Mouse (Mus musculus): ENCODE data around the gene Exosc10.
A peak's percentile ranks its signal among the peaks of the same experiment; 100 is the strongest.

Exosc10 gene

DNA sequence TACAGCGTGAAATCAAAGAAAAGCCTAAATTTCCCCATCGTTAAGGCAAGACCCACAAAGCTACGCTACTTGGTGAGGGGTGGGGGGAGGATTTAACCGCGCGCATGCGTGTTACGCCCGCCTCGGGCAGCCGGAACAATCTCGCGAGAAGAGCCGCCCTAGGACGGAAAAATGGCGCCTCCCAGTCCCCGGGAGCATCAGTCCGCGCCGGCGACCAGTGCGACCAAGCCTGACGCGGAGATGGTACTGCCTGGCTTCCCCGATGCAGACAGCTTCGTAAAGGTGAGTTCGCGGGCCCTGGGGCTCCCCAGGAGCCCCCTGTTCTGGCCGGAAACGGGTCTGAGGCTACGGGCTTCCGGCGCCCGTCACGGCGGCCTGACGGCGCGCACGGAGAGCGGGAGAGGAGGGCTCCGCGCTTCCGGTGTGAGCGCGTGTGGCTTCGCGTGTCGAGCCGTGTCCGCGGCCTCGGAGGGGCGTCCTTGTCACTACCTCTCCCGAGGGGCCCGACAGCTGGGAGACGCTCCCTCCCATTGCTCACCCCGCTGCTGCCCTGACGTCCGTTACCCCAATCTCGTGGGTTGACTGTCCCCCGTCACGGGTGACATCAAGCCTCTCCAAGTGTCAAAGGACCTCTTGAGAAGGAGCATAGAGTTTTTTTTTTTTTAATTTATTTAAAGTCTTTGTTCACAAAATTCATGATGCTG is at the start of gene Exosc10:
Gene Exosc10 (plus strand): TSS at position 133 of the 704 bp plus-strand sequence.
- DNase-seq (ENCODE audit: low spot score in 2 of 2): peak; percentile 71 to 75

- no peak for DNase-seq (ENCODE audit: low spot score in 2 of 2)
Measured at GRCm38 (mm10) chr4:148509450-148510084, 48.7 kb upstream of the Exosc10 start.

GRCm38 (mm10) chr4:148510691-148511090 is 47.5 kb upstream of the Exosc10 start:
- DNase-seq (ENCODE audit: low spot score in 2 of 2): no peak

- DNase-seq (ENCODE audit: low spot score in 2 of 2): no peak
Measured at GRCm38 (mm10) chr4:148511334-148511733, 46.9 kb upstream of the Exosc10 start.

GRCm38 (mm10) chr4:148513021-148513559 is 45.1 kb upstream of the Exosc10 start:
- peak in 1 of 2 experiments; percentile 44 for DNase-seq (ENCODE audit: low spot score in 2 of 2)

DNA sequence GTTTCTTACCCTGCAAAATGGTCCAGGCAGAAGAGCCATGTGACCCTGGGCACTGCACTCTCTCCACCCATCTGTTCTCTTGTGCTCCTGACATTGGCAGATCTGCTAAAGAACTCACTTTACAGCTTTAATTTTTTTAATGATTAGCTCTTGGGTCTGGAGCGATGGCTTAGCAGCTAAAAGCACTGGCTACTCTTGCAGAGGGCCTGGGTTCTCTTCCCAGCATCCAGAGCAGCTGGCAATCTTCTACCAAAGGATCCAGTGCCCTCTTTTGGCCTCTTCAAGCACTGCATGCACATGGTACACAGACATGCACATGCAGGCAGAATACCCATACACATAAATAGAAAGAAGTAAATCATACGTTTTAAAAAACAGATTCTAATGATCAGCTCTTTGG is 42.9 kb upstream of the Exosc10 start:
- DNase-seq (ENCODE audit: low spot score in 2 of 2): no peak

- DNase-seq (ENCODE audit: low spot score in 2 of 2): no peak
Measured at GRCm38 (mm10) chr4:148517809-148518208, 40.4 kb upstream of the Exosc10 start.

DNA sequence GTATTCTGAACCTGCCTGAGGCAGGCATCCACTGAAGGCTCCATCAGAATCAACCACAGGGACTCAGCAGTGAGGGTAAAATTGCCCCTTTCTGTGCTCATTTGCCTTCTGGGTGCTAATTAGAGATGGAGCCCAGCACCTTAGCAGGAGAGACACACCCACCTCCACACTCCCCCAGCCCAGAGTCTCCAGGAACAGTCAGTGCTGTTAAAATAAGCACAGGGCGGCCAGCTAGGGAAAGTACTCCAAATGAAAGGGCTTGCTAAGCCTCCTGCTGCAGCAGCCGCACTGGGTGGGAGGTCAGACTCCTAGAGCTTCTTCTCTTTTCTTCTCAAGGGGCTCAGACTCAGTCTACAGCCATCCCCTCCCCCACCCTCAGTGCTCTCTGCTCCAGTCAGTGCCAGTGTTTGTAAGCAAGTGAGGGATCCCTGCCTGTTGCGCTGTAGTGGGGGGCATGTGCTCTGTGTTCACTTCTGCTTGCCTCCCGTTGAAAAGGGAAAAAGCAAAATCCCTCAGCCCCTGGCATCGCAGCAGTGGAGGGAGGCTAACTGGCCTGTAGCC is 39.9 kb upstream of the Exosc10 start:
- no peak for DNase-seq (ENCODE audit: low spot score in 2 of 2)

DNA sequence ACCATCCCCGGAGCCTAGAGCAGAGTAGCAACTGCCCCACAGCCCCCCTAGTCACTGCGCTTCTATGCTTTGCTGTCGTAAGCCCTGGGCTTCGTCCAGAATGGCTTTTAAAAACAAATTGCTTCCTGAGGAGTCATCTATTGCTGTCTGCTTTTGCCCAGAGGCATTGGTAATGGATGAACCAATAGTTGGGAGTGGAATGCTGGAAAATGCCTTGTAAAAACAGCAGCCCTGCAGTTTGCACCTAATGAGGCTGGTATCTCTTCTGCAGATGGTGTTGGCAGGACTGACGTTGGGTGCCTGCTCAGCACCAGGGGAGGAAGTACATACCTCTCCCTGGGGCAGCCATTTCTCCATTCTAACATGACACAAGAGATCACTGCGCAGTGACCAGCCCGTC is 34.7 kb upstream of the Exosc10 start:
- no peak for DNase-seq (ENCODE audit: low spot score in 2 of 2)

DNA sequence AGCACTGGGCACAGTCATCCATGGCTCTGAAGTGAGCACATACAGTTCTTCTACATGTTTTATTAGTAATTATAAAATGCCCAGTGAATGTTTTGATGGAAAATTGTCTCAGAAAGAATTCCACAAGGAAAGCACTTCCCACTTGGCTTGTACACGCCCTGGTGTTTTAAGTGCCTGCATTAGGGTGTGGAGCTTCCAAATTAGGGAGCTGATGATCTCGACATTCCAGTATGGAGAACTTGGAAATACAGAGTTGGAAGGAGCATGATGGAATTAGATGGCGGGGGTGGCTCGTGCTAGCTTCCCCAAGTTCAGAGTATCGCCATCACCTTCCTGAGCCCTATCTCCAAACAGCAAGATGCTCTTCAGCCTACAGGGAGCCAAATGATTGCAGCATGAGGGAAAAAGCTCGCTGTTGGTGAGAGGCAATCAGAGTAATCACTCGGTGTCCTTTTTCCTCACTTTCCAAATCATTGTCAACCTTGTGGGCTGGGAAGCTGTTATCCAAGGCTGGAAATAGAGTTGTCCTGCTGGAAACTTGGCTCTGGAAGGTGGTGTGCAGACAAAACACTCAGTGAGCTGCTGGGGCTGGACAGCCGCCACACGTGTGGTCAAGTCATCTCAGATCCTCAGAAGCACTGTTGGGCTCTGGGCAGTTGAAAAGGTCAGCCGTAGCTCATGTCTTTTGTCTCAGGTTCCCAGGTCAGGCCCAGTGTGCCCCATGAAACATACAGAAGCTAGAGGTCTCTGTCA is 30.9 kb upstream of the Exosc10 start:
- no peak for DNase-seq (ENCODE audit: low spot score in 2 of 2)

- no peak for DNase-seq (ENCODE audit: low spot score in 2 of 2)
Measured at GRCm38 (mm10) chr4:148530351-148530750, 27.9 kb upstream of the Exosc10 start.

DNA sequence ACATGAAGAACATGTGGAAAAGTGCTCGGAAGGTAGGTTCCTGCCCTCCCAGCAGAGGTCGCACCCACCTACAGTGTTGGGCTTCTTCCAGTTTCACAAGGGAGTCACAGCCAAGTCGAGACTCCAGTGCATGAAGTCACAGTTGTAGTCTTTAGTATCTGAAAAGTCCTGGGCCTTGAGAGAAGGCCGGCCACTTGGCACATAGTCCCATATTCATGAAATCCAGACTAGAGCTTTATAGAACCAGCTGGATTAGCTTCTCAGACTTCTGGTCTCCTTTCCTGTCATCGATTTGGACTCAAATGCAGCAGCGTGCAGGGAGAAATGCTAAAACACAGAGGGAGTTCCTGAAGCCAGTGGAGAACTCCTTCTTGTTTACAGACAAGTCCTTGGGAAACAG is 27.5 kb upstream of the Exosc10 start:
- DNase-seq (ENCODE audit: low spot score in 2 of 2): no peak

GRCm38 (mm10) chr4:148531341-148531740 is 26.9 kb upstream of the Exosc10 start:
- no peak for DNase-seq (ENCODE audit: low spot score in 2 of 2)

GRCm38 (mm10) chr4:148532516-148532915 is 25.7 kb upstream of the Exosc10 start:
- DNase-seq (ENCODE audit: low spot score in 2 of 2): no peak

DNA sequence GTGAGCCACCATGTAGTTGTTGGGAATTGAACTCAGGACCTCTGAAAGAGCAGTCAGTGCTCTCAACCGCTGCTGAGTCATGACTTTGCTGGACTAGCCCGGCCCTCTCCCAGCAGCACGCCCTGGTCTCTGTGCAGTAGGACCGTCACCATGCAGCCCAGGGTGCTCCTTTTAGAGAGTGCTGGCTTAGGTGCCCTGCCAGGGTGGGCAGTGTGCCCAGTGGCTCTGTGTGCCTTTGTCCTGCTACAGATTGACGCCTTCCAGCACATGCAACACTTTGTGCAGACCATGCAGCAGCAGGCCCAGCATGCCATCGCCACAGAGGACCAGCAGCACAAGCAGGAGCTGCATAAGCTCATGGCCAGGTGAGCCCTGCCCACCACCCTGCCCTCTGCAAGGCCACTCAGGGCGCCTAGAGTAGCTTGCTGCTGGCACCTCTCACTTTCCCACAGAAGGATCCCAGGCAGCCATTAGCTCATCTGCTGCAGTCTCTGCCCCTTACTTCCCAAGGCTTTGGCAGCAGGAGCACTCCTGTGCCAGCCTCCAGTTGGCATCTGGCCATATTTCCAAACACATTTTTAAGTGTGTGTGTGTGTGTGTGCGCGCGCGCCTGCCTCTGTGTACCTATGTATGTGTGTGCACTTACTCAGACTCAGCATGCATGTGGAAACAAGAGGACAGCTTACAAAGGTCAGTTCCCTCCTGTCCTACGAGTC is 24.5 kb upstream of the Exosc10 start:
- DNase-seq (ENCODE audit: low spot score in 2 of 2): peak in 1 of 2 experiments; percentile 32

DNA sequence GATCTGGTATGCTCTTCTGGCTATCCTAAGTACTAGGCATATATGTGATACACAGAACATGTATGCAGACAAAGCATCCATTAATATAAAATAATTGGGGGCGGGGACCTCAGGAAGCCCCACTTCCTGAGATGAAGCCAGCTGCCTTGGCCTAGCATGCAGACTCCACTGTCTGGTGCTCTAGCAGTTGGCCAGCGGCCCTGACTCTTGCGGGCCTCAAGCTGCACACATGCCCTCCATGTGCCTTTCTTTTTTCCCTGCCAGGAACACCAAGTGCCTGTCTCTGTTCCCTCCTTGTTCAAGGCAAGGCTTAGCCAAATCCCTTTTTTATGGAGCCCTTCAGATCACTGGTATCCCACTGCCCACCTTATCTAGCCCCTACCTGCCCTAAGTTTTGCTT is 22.4 kb upstream of the Exosc10 start:
- DNase-seq (ENCODE audit: low spot score in 2 of 2): no peak

GRCm38 (mm10) chr4:148549106-148549505 is 9.1 kb upstream of the Exosc10 start:
- DNase-seq (ENCODE audit: low spot score in 2 of 2): no peak

GRCm38 (mm10) chr4:148557766-148558165 is 463 bp upstream of the Exosc10 start:
- no peak for DNase-seq (ENCODE audit: low spot score in 2 of 2)

DNA sequence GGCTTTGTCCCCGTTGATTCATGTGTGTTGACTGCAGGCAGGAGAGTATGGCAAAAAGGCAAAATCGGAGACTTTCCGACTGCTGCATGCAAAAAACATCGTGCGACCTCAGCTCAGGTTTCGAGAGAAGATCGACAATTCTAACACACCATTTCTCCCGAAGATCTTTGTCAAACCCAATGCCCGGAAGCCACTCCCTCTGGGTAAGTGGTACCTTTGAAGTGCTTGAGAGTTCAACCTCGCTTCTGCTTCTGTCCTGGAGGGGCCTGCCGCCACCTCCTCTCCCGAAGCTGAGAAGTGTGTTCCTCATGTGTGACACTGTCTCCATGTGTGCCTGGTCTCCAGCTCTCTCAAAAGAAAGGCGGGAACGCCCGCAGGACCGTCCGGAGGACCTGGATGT is 4.4 kb downstream of the Exosc10 start:
- DNase-seq (ENCODE audit: low spot score in 2 of 2): no peak

- DNase-seq (ENCODE audit: low spot score in 2 of 2): no peak
Measured at GRCm38 (mm10) chr4:148563595-148563994, 5.4 kb downstream of the Exosc10 start.

GRCm38 (mm10) chr4:148570138-148570537 is 11.9 kb downstream of the Exosc10 start:
- no peak for DNase-seq (ENCODE audit: low spot score in 2 of 2)
